Mouse (Mus musculus) midbrain, embryonic 16.5 days (tissue): ENCODE results near the gene Rtn4. TPM values are rescaled to one million over a fixed set of nuclear protein-coding genes. Genes with fewer than 3 reads are reported as not detected.

Experiments used
- ATAC-seq: fragments of 200-750 bp; cut with Nextera tagmentation; 2 replicates; pipeline ENCODE4 v1.8.0; 2017; ENCODE audit warnings: moderate TSS enrichment
- H3K27ac ChIP-seq: fragments of 300-500 bp; sonication (generic); 2 replicates; pipeline ENCODE4 v1.5.1; 2014; ENCODE audit warnings: mild to moderate bottlenecking, low read length, mixed read lengths
- H3K27me3 ChIP-seq: fragments of 300-500 bp; sonication (generic); 2 replicates; pipeline ENCODE4 v1.6.1; 2014; ENCODE audit warnings: low read depth, low read length, mixed read lengths; ENCODE audit not compliant: control insufficient read depth, insufficient read depth
- H3K36me3 ChIP-seq: fragments of 300-500 bp; sonication (generic); 2 replicates; pipeline ENCODE4 v1.6.1; 2014; ENCODE audit warnings: mild to moderate bottlenecking, low read length, moderate library complexity, mixed read lengths; ENCODE audit not compliant: control insufficient read depth, insufficient read depth
- H3K4me1 ChIP-seq: fragments of 300-500 bp; sonication (generic); 2 replicates; pipeline ENCODE4 v1.6.1; 2014; ENCODE audit warnings: mild to moderate bottlenecking, low read length, mixed read lengths; ENCODE audit not compliant: control insufficient read depth, insufficient read depth
- H3K4me2 ChIP-seq: fragments of 300-500 bp; sonication (generic); 2 replicates; pipeline ENCODE4 v1.6.1; 2014; ENCODE audit warnings: mild to moderate bottlenecking, low read length, mixed read lengths
- H3K4me3 ChIP-seq: fragments of 300-500 bp; sonication (generic); 2 replicates; pipeline ENCODE4 v1.5.1; 2014; ENCODE audit warnings: low read depth, mild to moderate bottlenecking, low read length, moderate library complexity, mixed read lengths
- H3K9ac ChIP-seq: fragments of 300-500 bp; sonication (generic); 2 replicates; pipeline ENCODE4 v1.6.1; 2014; ENCODE audit warnings: low read depth, low read length, mixed read lengths
- H3K9me3 ChIP-seq: fragments of 300-500 bp; sonication (generic); replicated peaks from 2 replicates; pipeline ENCODE4 v1.6.1; 2014; ENCODE audit warnings: mild to moderate bottlenecking, low read length, mixed read lengths; ENCODE audit not compliant: control insufficient read depth, poor library complexity, severe bottlenecking
- WGBS: fragments of 180-500 bp; shearing (Covaris S2); extraction: QIAGEN DNeasy Blood & Tissue Kit; methylation state at CpG from one replicate; pipeline ENCODE4 v1.1.7; 2014; 5-methylcytosine and 5-hydroxymethylcytosine counted together
- polyA plus RNA-seq: library from polyadenylated mRNA; unstranded; fragments of >200 nt; fragmentation: Nextera tagmentation; extraction: Ambion mirVana; gene quantifications from 2 replicates; pipeline ENCODE4 v1.2.1, GENCODE M21; 2015

The Rtn4 gene
- polyA plus RNA-seq, 1 experiment from 2014 or later, result 140 TPM

DNA sequence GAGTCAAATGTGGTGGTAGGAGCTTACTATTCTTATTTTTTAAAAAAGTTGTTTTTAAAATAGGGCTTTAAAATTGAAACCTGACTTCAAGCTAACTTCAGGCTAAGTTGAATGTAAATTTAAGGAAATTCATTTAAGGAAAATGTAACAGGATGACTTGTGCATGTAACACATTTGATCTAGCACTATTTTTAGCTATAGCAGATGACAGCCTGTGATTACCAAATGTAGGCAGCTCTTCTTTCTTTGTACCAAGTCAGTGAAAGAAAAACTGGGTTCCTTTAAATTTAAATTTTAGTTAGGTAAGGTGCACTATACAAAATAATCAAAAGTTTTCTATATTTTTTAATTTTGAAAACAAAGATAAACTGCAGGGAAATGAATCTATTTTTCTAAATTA is 32.4 kb downstream of the Rtn4 start:
- Histone ChIP-seq H3K36me3 (no peaks in the 10 kb centered on the region), H3K9ac (no peak overlapping the region), H3K4me3 (no peak overlapping the region), H3K27ac (no peak overlapping the region), H3K4me2 (no peak overlapping the region), H3K4me1 (peaks cover 7% of the 10 kb centered on the region), H3K27me3 (no peaks in the 10 kb centered on the region), H3K9me3 (no peaks in the 10 kb centered on the region)
- no peak for ATAC-seq

DNA sequence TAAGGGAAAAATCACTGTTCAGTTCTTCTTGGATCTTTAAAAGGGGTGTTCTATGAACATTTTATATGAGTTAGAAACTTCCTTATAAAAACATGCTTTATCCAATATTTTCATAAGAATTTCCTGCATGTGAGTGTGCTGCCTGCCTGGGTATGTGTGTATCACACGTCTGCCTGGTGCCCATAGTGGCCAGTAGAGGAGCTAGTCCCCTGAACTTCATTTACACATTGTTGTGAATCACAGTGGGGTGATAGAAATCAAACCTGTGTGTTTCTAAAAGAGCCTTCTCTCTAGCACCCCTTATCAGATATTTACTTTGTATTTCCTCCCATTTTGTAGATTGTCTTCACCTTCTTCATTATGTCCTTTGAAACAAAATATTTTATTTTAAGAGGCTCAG is 32.9 kb downstream of the Rtn4 start:
- WGBS, result 85% methylated on average over 1 of the region's 1 CpGs
- Histone ChIP-seq H3K4me1 (peaks cover 7% of the 10 kb centered on the region), H3K27ac (no peak overlapping the region), H3K9ac (no peak overlapping the region), H3K4me3 (no peak overlapping the region), H3K27me3 (no peaks in the 10 kb centered on the region), H3K9me3 (no peaks in the 10 kb centered on the region), H3K36me3 (no peaks in the 10 kb centered on the region), H3K4me2 (no peak overlapping the region)
- ATAC-seq, result no peak

GRCm38 (mm10) chr11:29727901-29728300 is 35.2 kb downstream of the Rtn4 start:
- H3K9ac ChIP-seq, result no peak overlapping the region
- no peaks in the 10 kb centered on the region for H3K36me3 ChIP-seq
- no peak for ATAC-seq
- H3K4me3 ChIP-seq, result no peak overlapping the region
- 87% methylated on average over 1 of the region's 1 CpGs for WGBS
- H3K9me3 ChIP-seq, result no peaks in the 10 kb centered on the region
- H3K4me1 ChIP-seq, result no peaks in the 10 kb centered on the region
- H3K27me3 ChIP-seq, result no peaks in the 10 kb centered on the region
- H3K4me2 ChIP-seq, result no peak overlapping the region
- H3K27ac ChIP-seq, result no peak overlapping the region

DNA sequence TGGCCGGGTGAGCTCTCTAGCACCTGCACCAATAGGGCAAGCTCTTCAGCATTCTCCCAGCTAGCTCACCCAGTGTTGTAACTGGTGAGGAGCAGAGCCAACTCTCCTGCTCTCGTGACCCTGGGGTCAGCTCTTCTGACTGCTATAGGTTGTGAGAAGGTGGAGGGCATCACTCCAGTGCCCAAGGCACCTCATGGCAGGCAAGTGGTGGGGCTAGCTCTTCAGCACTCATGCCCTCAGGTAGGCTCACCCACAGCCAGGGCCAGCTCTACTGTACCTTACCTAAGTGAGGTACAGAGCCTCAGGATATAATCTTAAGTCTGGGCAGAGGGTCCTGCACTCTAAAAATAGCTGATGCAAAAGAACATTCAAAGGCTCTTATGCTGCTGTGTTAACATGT is 47.0 kb downstream of the Rtn4 start:
- ATAC-seq, result peak; percentile 46; the same call in 1 of the 2 replicates
- Histone ChIP-seq H3K9me3 (no peaks in the 10 kb centered on the region), H3K9ac (no peak overlapping the region), H3K27ac (no peak overlapping the region), H3K36me3 (peaks cover 12% of the 10 kb centered on the region; the same call in 1 of the 2 replicates), H3K27me3 (no peaks in the 10 kb centered on the region), H3K4me2 (no peak overlapping the region), H3K4me1 (no peaks in the 10 kb centered on the region), H3K4me3 (no peak overlapping the region)
- WGBS, result 94% methylated on average over 2 of the region's 2 CpGs

DNA sequence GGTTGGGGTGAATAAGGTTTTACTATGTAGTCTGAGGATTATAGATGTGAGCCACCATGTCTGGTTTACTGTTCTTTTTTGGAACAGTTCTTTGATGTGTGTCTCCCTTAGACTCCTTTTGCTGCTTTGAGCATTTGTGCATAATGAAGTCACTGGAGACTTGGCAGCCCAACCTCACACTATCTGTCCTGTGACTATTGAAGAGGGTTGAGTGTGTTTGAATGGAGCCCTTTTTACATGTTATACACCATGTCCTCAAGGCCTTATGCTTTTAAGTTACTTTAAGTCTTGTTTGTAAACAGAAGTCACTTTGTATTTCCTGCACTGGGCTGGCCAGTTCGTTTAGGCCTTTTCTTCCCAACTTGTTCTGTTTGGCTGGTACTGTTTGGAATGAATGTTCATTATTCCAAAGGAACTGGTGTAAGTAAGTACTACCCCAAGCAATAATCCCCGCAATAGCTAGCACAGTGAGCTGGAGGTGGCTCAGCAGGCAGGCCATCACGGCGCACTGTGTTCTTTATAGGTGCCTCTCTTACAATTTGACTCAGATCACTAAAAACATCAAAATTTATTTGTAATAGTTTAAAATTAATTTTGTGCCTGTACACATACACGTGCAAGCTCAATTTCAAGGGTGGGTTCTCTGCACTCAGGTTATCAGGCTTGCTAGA is 52.1 kb downstream of the Rtn4 start:
- H3K27ac ChIP-seq, result no peak overlapping the region
- no peak overlapping the region for H3K4me3 ChIP-seq
- peak; percentile 57 for ATAC-seq
- no peaks in the 10 kb centered on the region for H3K27me3 ChIP-seq
- H3K4me2 ChIP-seq, result no peak overlapping the region
- H3K9ac ChIP-seq, result no peak overlapping the region
- no peaks in the 10 kb centered on the region for H3K9me3 ChIP-seq
- H3K36me3 ChIP-seq, result peaks cover 17% of the 10 kb centered on the region
- 85% methylated on average over 5 of the region's 5 CpGs for WGBS
- no peaks in the 10 kb centered on the region for H3K4me1 ChIP-seq

GRCm38 (mm10) chr11:29745513-29745912 is 52.8 kb downstream of the Rtn4 start:
- Histone ChIP-seq H3K4me3 (no peak overlapping the region), H3K4me2 (no peak overlapping the region), H3K36me3 (peaks cover 17% of the 10 kb centered on the region), H3K9ac (no peak overlapping the region), H3K9me3 (no peaks in the 10 kb centered on the region), H3K27me3 (no peaks in the 10 kb centered on the region), H3K27ac (no peak overlapping the region), H3K4me1 (no peaks in the 10 kb centered on the region)
- 79% methylated on average over 2 of the region's 2 CpGs for WGBS
- no peak for ATAC-seq

DNA sequence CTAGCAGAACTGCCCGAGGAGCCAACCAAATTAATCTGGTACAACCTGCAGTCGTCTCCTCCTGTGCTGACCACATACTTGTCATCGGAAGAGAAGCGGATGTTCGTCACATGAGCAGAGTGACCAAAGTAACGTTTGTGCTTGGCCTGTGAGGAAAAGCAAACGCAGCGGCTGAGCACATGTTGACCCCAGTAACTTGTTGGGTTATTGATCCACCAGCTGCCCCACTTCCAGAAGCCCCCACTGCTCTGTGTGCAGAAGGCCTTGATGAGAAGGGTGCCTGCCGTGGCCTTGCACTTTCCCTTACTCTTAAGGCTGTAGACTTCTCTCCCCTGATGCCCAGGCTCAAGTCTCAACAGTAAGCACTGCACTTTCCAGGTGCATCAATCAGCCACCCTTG is 53.5 kb downstream of the Rtn4 start:
- Histone ChIP-seq H3K9ac (no peak overlapping the region), H3K4me3 (no peak overlapping the region), H3K4me1 (no peaks in the 10 kb centered on the region), H3K36me3 (peaks cover 17% of the 10 kb centered on the region), H3K4me2 (no peak overlapping the region), H3K27me3 (no peaks in the 10 kb centered on the region), H3K27ac (no peak overlapping the region), H3K9me3 (no peaks in the 10 kb centered on the region)
- no peak for ATAC-seq
- 94% methylated on average over 9 of the region's 9 CpGs for WGBS

DNA sequence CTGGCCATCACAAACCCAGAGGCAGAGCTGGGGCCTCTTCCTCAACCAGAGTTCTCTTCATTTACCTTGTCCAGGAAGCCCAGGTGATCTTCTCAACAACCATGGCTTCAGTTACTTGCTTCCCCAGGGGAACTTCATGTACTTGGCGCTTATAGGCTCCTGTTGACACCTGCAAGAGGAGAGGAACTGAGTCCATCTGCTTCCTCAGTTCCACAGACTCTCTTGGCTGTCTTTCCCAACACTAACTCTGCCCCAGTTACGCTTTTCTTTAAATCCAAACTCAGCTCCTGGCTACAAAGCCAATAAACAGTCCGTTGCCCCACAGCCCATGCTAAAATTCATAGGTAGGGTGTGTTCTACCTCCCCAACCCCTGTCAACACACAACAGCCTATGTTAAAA is 54.6 kb downstream of the Rtn4 start:
- H3K9ac ChIP-seq, result no peak overlapping the region
- H3K9me3 ChIP-seq, result no peaks in the 10 kb centered on the region
- no peak overlapping the region for H3K27ac ChIP-seq
- ATAC-seq, result no peak
- no peaks in the 10 kb centered on the region for H3K4me1 ChIP-seq
- 97% methylated on average over 3 of the region's 3 CpGs for WGBS
- H3K4me3 ChIP-seq, result no peak overlapping the region
- H3K27me3 ChIP-seq, result no peaks in the 10 kb centered on the region
- no peak overlapping the region for H3K4me2 ChIP-seq
- H3K36me3 ChIP-seq, result peaks cover 12% of the 10 kb centered on the region

GRCm38 (mm10) chr11:29747881-29748280 is 55.1 kb downstream of the Rtn4 start:
- Histone ChIP-seq H3K27ac (no peak overlapping the region), H3K4me1 (no peaks in the 10 kb centered on the region), H3K9ac (no peak overlapping the region), H3K4me2 (no peak overlapping the region), H3K36me3 (peaks cover 10% of the 10 kb centered on the region), H3K27me3 (no peaks in the 10 kb centered on the region), H3K9me3 (no peaks in the 10 kb centered on the region), H3K4me3 (no peak overlapping the region)
- 89% methylated on average over 1 of the region's 1 CpGs for WGBS
- ATAC-seq, result no peak
